Mouse (Mus musculus) heart, embryonic 13.5 days (tissue): ENCODE data around the gene Ccdc194. TPM values are rescaled to one million over a fixed set of nuclear protein-coding genes. Genes with fewer than 3 reads are reported as not detected.

Experiments
- ATAC-seq: fragments of 200-750 bp; cut with Nextera tagmentation; 2 replicates; pipeline ENCODE4 v1.8.0; 2017; ENCODE audit warnings: moderate TSS enrichment; ENCODE audit not compliant: insufficient number of reproducible peaks, low FRiP score, low TSS enrichment; ENCODE audit errors: extremely low read depth
- H3K27ac ChIP-seq: fragments of 300-500 bp; sonication (generic); replicated peaks from 2 replicates; pipeline ENCODE4 v1.5.1; 2015; ENCODE audit warnings: moderate library complexity, mild to moderate bottlenecking, inconsistent platforms
- H3K27me3 ChIP-seq: fragments of 300-500 bp; sonication (generic); replicated peaks from 2 replicates; pipeline ENCODE4 v1.6.1; 2015; ENCODE audit warnings: mild to moderate bottlenecking, inconsistent platforms
- H3K36me3 ChIP-seq: fragments of 300-500 bp; sonication (generic); 2 replicates; pipeline ENCODE4 v1.6.1; 2015; ENCODE audit warnings: mild to moderate bottlenecking, inconsistent platforms
- H3K4me1 ChIP-seq: fragments of 300-500 bp; sonication (generic); 2 replicates; pipeline ENCODE4 v1.6.1; 2015; ENCODE audit warnings: inconsistent platforms
- H3K4me2 ChIP-seq: fragments of 300-500 bp; sonication (generic); 2 replicates; pipeline ENCODE4 v1.6.1; 2015; ENCODE audit warnings: inconsistent platforms, mild to moderate bottlenecking, moderate library complexity
- H3K4me3 ChIP-seq: fragments of 300-500 bp; sonication (generic); 2 replicates; pipeline ENCODE4 v1.5.1; 2015; ENCODE audit warnings: moderate library complexity, mild to moderate bottlenecking, inconsistent platforms
- H3K9ac ChIP-seq: fragments of 300-500 bp; sonication (generic); 2 replicates; pipeline ENCODE4 v1.6.1; 2015; ENCODE audit warnings: inconsistent platforms, mild to moderate bottlenecking, moderate library complexity
- H3K9me3 ChIP-seq: fragments of 300-500 bp; sonication (generic); 2 replicates; pipeline ENCODE4 v1.6.1; 2016; ENCODE audit warnings: inconsistent platforms
- WGBS: fragments of 180-500 bp; shearing (Covaris S2); methylation state at CpG from one replicate; pipeline ENCODE4 v1.1.7; 2015; ENCODE audit warnings: mixed read lengths; 5-methylcytosine and 5-hydroxymethylcytosine counted together
- polyA plus RNA-seq: library from polyadenylated mRNA; unstranded; fragments of >200 nt; fragmentation: Nextera tagmentation; extraction: Ambion mirVana; gene quantifications from 2 replicates; pipeline ENCODE4 v1.2.1, GENCODE M21; 2015

The Ccdc194 gene
- polyA plus RNA-seq: 0.48 and 0.65 TPM in 2 replicates

DNA sequence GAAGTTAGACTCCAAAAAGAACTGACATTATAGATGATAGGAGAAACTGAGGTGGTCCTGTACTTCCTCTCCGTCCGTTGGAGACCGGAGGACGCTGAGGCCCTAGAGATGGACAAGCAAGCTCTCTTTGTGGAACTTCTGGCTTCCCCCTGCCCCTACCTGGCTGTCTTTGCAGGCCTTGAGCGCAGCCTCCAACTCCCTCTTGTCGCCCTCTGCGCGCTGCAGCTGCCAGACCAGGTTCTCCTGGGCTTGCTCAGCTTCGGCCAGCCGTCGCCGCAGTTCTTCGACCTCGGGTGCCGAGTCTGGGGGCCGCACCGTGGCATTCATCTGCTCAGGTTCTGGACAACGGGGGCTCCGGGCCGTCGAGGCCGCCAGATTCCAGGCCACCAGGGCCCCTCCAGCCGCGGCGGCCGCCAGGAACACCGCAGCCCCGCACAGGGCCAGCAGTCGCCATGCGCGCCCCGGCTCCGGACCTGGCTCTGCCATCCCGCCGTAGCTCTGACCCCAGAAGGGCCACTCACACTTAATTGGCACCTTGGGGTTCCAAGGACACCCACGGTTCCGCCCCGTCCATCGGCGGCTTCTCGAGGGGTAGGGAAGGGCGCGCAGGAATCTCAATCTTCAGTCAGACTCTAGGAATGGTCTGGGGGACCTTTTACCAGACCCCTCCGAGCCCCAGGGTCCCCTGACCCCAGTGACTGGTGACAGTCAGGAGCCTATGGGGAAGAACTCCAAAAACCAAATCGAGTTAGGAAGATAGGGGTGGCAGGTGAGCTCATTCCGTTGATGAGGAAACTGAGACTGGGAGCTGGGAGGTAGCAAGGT, at the start of gene Ccdc194:
TSS of gene Ccdc194 (minus strand) at position 486 of the 825 bp plus-strand sequence.
- H3K36me3 ChIP-seq: no peaks in the 10 kb centered on the region
- H3K4me3 ChIP-seq: peak within 1 kb of the TSS; percentile 35
- 12% methylated on average over 46 of the region's 46 CpGs for WGBS
- peak within 1 kb of the TSS; percentile 74 for H3K9ac ChIP-seq
- peak within 1 kb of the TSS; percentile 61 for H3K4me2 ChIP-seq
- peak within 1 kb of the TSS; percentile 87 for H3K27ac ChIP-seq
- peaks cover 48% of the 10 kb centered on the region for H3K4me1 ChIP-seq
- H3K27me3 ChIP-seq: peaks cover 32% of the 10 kb centered on the region
- no peaks in the 10 kb centered on the region for H3K9me3 ChIP-seq
- ATAC-seq: no peak

DNA sequence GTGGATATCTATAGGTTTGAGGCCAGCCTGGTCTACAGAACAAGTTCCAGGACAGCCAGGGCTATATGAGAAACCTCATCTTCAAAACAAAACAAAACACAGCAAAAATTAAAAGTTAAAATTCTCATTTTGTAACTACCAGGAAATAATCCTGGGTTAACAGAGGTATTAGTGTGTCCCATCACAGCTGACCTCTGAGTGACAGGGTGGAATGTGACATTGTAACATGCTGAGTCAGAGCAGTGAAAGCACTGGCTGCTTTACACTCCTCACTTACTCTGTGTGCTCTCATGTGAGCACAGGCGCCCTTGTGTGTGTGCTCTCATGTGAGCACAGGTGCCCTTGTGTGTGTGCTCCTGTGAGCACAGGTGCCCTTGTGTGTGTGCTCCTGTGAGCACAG, 49.5 kb upstream of the Ccdc194 start:
- H3K4me2 ChIP-seq: no peak overlapping the region
- peaks cover 25% of the 10 kb centered on the region for H3K4me1 ChIP-seq
- no peaks in the 10 kb centered on the region for H3K36me3 ChIP-seq
- no peaks in the 10 kb centered on the region for H3K9me3 ChIP-seq
- no peaks in the 10 kb centered on the region for H3K27me3 ChIP-seq
- no peak for ATAC-seq
- 44% methylated on average over 1 of the region's 1 CpGs for WGBS
- H3K27ac ChIP-seq: no peak overlapping the region
- H3K9ac ChIP-seq: no peak overlapping the region
- H3K4me3 ChIP-seq: no peak overlapping the region

DNA sequence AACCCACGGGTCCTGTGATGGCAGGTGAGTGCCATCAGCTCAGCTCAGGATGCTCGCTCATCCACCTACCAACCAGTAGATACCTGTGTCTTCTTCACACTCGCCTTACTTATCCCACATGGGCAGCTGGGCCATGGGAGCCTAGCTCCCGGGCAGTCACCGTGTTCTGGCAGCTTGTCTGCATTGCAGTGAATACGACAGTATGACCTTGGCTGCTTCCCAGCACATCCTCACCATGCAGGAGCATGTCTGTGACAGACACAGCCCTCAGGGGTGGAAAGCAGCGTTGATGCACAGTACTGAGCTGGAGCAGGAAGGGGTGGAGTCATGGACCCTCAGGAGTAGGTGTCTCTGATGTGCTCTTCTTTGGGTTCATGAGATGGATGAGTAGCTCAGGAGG, 48.9 kb upstream of the Ccdc194 start:
- Histone ChIP-seq H3K27ac (no peak overlapping the region), H3K9me3 (no peaks in the 10 kb centered on the region), H3K36me3 (no peaks in the 10 kb centered on the region), H3K27me3 (no peaks in the 10 kb centered on the region), H3K4me3 (no peak overlapping the region), H3K4me1 (peaks cover 28% of the 10 kb centered on the region), H3K4me2 (no peak overlapping the region), H3K9ac (no peak overlapping the region)
- WGBS: 61% methylated on average over 7 of the region's 7 CpGs
- ATAC-seq: no peak

DNA sequence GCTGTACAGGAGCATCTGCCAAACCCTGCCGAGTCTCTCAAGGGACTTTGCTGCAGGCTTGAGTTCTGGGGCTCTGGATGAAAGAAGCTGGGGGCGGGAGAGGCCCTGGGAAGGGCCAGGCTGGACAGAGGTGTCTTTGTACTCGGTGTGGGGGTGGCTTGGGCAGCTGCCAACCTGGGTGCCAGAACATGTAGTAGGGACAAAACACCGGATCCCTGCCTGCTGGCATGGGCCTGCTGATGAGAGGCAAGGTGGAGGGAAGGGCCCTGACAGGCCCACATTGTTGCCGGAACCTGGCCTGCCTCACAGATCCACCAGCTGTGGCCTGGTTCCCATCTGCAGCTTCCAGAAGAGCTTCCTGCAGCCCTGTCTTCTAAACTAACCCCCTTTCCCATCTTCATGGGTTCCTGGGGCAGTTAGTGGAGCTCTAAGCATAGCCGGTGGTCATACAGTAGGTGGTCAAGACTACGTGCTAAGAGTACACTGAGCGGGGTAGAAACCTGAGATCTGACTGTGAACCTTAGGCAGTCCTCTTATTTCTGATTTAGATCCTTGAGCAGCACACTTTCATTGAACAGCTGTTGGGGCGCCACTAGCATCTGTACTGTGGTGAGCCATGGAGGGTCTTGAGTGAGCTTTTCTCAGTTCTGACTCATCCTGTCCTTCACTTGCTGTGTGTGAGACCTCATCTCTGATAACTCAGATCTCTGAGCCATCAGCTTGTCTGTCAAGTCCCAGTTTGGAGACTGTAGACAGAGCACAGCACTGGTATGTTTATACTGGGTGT, 47.5 kb upstream of the Ccdc194 start:
- H3K27me3 ChIP-seq: peaks cover 13% of the 10 kb centered on the region
- no peak overlapping the region for H3K4me3 ChIP-seq
- no peaks in the 10 kb centered on the region for H3K36me3 ChIP-seq
- H3K9me3 ChIP-seq: no peaks in the 10 kb centered on the region
- H3K9ac ChIP-seq: peak overlapping the region; percentile 25
- no peak overlapping the region for H3K4me2 ChIP-seq
- ATAC-seq: no peak
- 64% methylated on average over 9 of the region's 9 CpGs for WGBS
- H3K27ac ChIP-seq: 0 out of 2 replicates have a peak overlapping the region, but pooled peaks have one; percentile 7
- H3K4me1 ChIP-seq: peaks cover 40% of the 10 kb centered on the region

DNA sequence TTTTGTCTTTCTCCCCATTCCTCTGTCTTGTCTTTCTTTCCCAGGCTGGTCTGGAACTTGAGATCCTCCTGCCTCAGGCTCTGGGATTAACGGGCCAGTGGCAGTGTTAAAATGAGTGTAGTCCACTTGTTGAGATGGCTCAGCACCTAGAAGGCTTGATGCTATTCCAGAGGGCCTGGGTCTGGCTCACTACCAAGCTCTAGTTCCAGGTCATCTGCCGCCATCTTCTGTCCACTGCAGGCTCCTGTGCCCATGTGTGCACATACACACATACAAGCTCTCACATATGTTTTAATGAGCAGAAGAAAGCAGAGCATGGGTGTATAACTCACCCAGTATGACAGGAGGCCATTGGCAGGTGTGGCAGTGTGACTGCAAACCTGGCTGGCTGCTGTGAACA, 46.6 kb upstream of the Ccdc194 start:
- peaks cover 23% of the 10 kb centered on the region for H3K27me3 ChIP-seq
- whole genome bisulfite sequencing: 77% methylated on average over 2 of the region's 2 CpGs
- H3K9ac ChIP-seq: no peak overlapping the region
- H3K27ac ChIP-seq: no peak overlapping the region
- no peaks in the 10 kb centered on the region for H3K9me3 ChIP-seq
- H3K4me1 ChIP-seq: peaks cover 40% of the 10 kb centered on the region
- no peaks in the 10 kb centered on the region for H3K36me3 ChIP-seq
- ATAC-seq: no peak
- H3K4me2 ChIP-seq: no peak overlapping the region
- no peak overlapping the region for H3K4me3 ChIP-seq

DNA sequence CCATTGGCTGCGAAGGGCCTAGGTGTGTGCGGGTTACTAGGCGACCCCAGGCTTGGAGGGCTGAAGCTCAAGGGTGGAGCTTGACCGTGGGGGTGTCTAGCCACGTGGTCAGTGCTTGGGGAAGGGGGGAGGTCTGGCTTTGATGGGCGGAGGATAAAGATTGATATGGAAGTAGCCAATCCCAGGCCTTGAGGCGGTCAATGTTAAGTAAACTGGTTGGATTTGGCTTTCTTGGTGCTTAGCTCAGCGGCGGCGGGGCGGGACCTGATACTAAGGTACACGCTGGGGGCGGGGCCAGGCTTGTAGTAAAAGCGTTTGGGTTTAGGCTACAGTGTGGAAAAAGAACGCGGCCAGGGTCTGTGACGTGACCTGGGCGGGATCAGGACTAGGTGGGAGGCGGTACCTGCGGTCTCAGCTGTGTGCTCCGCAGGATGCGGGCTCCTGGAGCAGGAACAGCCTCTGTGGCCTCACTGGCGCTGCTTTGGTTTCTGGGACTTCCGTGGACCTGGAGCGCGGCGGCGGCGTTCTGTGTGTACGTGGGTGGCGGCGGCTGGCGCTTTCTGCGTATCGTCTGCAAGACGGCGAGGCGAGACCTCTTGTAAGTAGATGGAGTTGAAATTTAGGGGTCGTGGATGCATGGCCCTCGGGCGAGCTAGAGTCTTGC, 44.9 kb upstream of the Ccdc194 start:
- H3K4me2 ChIP-seq: peak overlapping the region; percentile 89
- H3K4me3 ChIP-seq: peak overlapping the region; percentile 61
- WGBS: under 1% methylated on average over 41 of the region's 41 CpGs
- H3K9ac ChIP-seq: peak overlapping the region; percentile 85
- peak overlapping the region; percentile 40 for H3K27ac ChIP-seq
- H3K36me3 ChIP-seq: no peaks in the 10 kb centered on the region
- ATAC-seq: peak; percentile 74
- peaks cover 37% of the 10 kb centered on the region for H3K27me3 ChIP-seq
- peaks cover 40% of the 10 kb centered on the region for H3K4me1 ChIP-seq
- H3K9me3 ChIP-seq: no peaks in the 10 kb centered on the region

DNA sequence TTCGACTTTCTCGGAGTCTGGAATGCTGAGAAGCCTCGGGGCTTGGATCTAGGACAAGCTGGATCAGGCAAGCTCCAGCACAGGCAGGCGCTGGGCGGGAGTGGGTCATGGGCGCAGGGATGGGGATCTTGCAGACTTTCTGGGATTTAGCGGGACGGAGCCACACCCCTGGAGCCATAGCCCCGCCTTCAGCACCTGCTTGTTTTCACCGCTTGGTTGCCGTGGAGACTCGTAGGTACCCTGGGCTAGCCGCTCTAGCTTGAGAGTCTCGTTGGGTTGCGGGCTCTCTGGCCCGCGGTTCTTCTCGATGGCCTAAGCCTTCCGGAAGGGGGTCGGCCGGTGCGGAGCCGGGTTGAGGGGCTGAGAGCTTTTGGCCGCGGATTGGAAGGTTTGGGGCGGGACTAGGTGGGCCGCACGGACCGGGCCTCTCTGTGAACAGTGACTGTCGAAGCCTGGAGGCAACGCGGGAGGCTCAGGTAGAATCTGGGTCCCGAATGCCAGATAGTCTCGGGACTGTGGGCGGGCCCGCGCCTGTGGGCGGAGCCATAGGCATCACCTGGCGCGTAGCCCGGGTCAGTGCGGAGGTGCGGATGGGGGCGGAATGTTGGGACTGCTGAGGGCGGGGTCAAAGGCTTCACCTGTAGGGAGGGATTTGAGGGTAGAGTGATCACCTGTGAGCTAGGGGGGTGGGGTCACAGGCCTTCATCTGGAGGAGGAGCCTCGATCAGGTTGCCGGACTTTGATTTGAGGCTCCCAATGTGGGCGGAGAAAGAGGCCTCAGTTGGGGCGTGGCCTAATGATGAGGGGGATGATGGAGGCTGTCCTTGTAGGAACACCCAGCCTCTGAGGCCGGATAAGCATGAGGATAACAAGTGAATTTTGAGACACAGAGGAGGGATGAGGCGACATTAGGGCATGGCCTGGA, 44.1 kb upstream of the Ccdc194 start:
- Histone ChIP-seq H3K4me2 (peak overlapping the region; percentile 89), H3K9me3 (no peaks in the 10 kb centered on the region), H3K27me3 (peaks cover 41% of the 10 kb centered on the region), H3K4me1 (peaks cover 37% of the 10 kb centered on the region), H3K4me3 (peak overlapping the region; percentile 61), H3K36me3 (no peaks in the 10 kb centered on the region), H3K27ac (peak overlapping the region; percentile 40; the same call in 1 of the 2 replicates), H3K9ac (peak overlapping the region; percentile 85)
- WGBS: under 1% methylated on average over 51 of the region's 51 CpGs
- peak; percentile 71 for ATAC-seq

DNA sequence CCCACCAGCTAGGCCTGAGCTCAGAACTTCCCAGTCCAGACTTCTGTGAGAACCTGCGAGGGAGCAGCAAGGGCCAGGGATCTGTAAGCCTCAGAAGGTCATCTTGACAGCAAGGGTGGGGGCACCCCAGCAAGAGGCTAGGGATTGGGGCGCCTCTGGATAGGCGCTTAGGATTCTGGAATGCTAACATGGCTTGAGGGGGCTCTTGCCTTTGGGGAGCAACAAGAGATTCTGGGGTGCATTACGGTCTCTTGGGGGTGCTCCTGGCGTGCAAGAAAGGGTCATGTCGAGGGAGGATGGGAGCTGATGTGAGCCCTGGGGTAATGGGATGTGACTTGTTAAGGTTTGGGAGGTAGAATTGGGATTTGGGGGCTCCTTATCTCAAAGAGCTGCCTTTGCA, 43.4 kb upstream of the Ccdc194 start:
- Histone ChIP-seq H3K36me3 (no peaks in the 10 kb centered on the region), H3K4me2 (peak overlapping the region; percentile 89), H3K27me3 (peaks cover 48% of the 10 kb centered on the region), H3K4me3 (peak overlapping the region; percentile 61), H3K9me3 (peaks cover 6% of the 10 kb centered on the region; the same call in 1 of the 2 replicates), H3K27ac (peak overlapping the region; percentile 6; the same call in 1 of the 2 replicates), H3K9ac (peak overlapping the region; percentile 71), H3K4me1 (peaks cover 35% of the 10 kb centered on the region)
- no peak for ATAC-seq
- 23% methylated on average over 6 of the region's 6 CpGs for WGBS

DNA sequence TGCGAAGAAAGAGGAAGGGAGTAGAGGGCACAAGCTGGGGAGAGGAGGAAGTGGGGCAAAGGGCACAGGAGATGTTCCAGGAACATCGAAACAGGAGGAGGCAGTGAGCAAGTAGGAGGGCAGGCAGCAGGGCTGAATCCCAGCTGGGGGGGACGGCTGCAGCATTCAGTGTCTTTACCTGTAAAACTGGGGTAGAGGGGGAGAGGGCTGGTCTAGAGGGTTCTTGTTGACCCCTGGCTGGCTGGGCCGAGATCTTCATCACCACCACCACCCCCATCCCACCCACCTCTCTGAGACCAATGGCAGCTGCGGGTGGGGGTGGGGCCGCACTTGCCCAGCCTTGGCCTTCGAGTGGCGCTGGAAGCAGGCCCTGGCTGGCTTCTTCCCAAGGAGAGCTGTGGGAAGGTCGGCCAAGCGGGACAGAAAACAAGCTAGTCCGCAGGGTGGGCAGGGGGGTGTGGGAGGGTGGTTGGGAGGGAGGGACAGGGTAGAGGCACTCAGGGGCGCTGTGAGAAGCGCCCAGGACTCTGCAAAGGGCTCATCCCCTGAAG, 43.0 kb upstream of the Ccdc194 start, which contains the start of gene Slc27a1:
TSS of gene Slc27a1 (plus strand) at position 496 of the 551 bp plus-strand sequence.
- no peak for ATAC-seq
- Histone ChIP-seq H3K4me2 (peak within 1 kb of the TSS; percentile 89), H3K9me3 (peaks cover 7% of the 10 kb centered on the region; the same call in 1 of the 2 replicates), H3K36me3 (no peaks in the 10 kb centered on the region), H3K9ac (peak within 1 kb of the TSS; percentile 71), H3K4me1 (peaks cover 35% of the 10 kb centered on the region), H3K4me3 (peak within 1 kb of the TSS; percentile 61), H3K27me3 (peaks cover 52% of the 10 kb centered on the region), H3K27ac (peak within 1 kb of the TSS; percentile 6; the same call in 1 of the 2 replicates)
- 19% methylated on average over 13 of the region's 13 CpGs for WGBS

DNA sequence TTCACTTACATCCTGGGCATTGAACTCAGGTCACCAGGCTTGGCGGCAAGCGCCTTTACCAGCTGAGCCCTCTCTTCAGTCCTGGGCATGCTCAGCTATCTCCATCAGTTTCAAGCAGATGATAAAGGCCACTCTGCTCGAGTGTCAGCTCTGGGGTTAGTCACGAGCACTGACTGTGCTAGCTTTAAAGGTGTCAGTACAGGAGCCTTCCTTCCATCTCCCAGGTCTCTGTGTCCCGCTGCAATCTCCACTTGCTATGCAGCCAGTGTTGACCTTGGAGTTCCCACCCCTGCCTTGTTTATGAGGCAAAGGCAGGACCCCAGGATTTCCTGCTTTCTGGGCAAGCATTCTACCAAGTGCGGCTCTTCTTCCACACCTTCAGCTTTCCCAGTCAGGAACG, 42.1 kb upstream of the Ccdc194 start:
- Histone ChIP-seq H3K4me3 (no peak overlapping the region), H3K9ac (no peak overlapping the region), H3K9me3 (peaks cover 7% of the 10 kb centered on the region; the same call in 1 of the 2 replicates), H3K27ac (no peak overlapping the region), H3K4me1 (peaks cover 35% of the 10 kb centered on the region), H3K36me3 (no peaks in the 10 kb centered on the region), H3K27me3 (peaks cover 61% of the 10 kb centered on the region), H3K4me2 (no peak overlapping the region)
- no peak for ATAC-seq
- 57% methylated on average over 7 of the region's 7 CpGs for WGBS
